Mouse (Mus musculus) cortical plate, adult 2 months (tissue): ENCODE data around the gene Sidt1. TPM values are rescaled to one million over a fixed set of nuclear protein-coding genes. Genes with fewer than 3 reads are reported as not detected.

Experiments used
- H3K27ac ChIP-seq: fragments of 200-500 bp; 2 replicates; pipeline ENCODE4 v1.5.1; 2012; ENCODE audit warnings: low read length, control low read depth, inconsistent platforms; ENCODE audit not compliant: insufficient read depth
- H3K4me1 ChIP-seq: fragments of 200-500 bp; 2 replicates; pipeline ENCODE4 v1.6.1; 2011; ENCODE audit warnings: low read length; ENCODE audit not compliant: control insufficient read depth, insufficient read depth
- H3K4me3 ChIP-seq: fragments of 200-500 bp; 2 replicates; pipeline ENCODE4 v1.5.1; 2011; ENCODE audit warnings: mild to moderate bottlenecking, low read length, control low read depth; ENCODE audit not compliant: insufficient read depth
- CTCF ChIP-seq: fragments of 200-500 bp; IDR thresholded peaks from 2 replicates; pipeline ENCODE4 v1.5.1; 2011; ENCODE audit warnings: mild to moderate bottlenecking, control low read depth, low read length; ENCODE audit not compliant: insufficient read depth; ENCODE audit errors: extremely low read depth
- POLR2A ChIP-seq: fragments of 200-500 bp; IDR thresholded peaks from 2 replicates; pipeline ENCODE4 v1.6.1; 2011; ENCODE audit warnings: mild to moderate bottlenecking, low read length, control low read depth; ENCODE audit not compliant: insufficient read depth; ENCODE audit errors: extremely low read depth
- polyA plus RNA-seq: library from polyadenylated mRNA; depleted of rRNA; stranded (reverse); fragments of >200 nt; gene quantifications from 2 replicates; pipeline ENCODE4 v1.2.3, GENCODE M21; 2012; rRNA removed

Sidt1 gene
- polyA plus RNA-seq, 1 experiment, result 60.0 TPM

DNA sequence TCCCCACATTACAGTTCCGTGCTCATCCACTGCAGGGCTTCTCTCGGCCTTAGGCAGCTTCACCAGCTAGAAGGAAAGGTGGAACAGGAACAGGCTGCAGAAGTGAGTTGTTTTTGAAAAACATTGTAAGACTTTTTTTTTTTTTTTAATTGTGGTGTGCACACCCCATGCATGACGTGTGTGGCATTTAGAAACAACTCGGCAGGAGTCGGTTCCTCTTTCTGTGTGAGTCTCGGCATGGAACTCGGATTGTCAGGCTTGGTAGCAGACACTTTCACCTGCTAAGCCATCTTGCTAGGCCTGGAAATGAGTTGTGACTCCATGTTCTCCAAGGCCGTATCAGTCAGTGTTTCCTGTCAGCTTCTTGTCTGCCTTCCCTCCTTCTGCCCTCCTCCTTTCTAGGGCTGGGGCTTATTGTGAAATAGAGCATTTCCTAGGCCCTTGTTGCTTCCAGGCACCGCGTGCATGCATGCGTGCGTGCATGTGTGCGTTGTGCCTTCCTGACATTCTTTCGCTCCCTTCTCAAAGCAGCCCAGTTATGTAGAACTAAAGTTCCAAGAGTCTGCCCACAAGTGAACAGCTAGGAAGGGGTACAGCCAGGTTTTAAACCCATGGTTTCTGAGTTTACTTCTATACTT is 133.8 kb downstream of the Sidt1 start:
- TF ChIP-seq POLR2A (no peak), CTCF (no peak)
- H3K4me3 ChIP-seq, result no peak overlapping the region
- H3K4me1 ChIP-seq, result no peaks in the 10 kb centered on the region
- H3K27ac ChIP-seq, result no peak overlapping the region

DNA sequence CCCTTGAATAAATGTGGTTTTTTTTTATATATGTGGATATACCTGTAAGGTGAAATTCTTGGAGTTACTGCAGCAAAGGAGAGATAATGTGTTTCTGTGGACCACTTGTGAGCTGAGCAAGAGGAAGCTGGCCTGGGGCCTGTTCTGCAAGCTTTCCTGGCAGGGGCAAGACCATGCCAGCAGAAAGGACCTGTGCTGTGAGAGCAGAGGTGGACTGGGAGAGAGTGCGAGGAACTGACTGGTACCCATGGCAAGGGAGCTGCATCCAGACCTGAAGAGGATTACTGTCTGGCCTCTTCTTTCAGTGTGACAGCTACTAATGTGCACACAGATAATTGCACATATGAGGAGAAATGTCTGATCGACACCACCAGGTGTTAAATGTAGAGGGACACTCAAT is 142.0 kb downstream of the Sidt1 start:
- no peak overlapping the region for H3K27ac ChIP-seq
- peaks cover 5% of the 10 kb centered on the region for H3K4me1 ChIP-seq
- H3K4me3 ChIP-seq, result no peak overlapping the region
- TF ChIP-seq CTCF, result no peak
- TF ChIP-seq POLR2A, result no peak

Other genes starting within 250 kb of the Sidt1 start
- gene Atp6v1a, start 193.5 kb downstream of the Sidt1 start, polyA plus RNA-seq, result 214 and 223 TPM in 2 replicates
- 23.8 and 23.9 TPM in 2 replicates for gene Naa50, start 193.4 kb downstream of the Sidt1 start, polyA plus RNA-seq
- 14.2 and 15.0 TPM in 2 replicates for gene Usf3, start 159.9 kb downstream of the Sidt1 start, polyA plus RNA-seq
- 17.9 and 20.4 TPM in 2 replicates for gene Spice1, start 13.9 kb upstream of the Sidt1 start, polyA plus RNA-seq
- 3.3 and 3.8 TPM in 2 replicates for gene Cfap44, start 61.6 kb upstream of the Sidt1 start, polyA plus RNA-seq
- 14.2 and 14.3 TPM in 2 replicates for gene Boc, start 225.7 kb upstream of the Sidt1 start, polyA plus RNA-seq